Mouse (Mus musculus) v-Abl transformed pro-B cells (cell line): ENCODE results near the gene Dlst.

Source experiments
- in situ Hi-C, 2 experiments: fragments of 400-800 bp; cut with MboI; formaldehyde crosslinking; loops; one replicate each; pipeline ENCODE4 v1.15.1; 2025; ENCODE audit not compliant: unreplicated experiment in 2 of 2

Gene Dlst

DNA sequence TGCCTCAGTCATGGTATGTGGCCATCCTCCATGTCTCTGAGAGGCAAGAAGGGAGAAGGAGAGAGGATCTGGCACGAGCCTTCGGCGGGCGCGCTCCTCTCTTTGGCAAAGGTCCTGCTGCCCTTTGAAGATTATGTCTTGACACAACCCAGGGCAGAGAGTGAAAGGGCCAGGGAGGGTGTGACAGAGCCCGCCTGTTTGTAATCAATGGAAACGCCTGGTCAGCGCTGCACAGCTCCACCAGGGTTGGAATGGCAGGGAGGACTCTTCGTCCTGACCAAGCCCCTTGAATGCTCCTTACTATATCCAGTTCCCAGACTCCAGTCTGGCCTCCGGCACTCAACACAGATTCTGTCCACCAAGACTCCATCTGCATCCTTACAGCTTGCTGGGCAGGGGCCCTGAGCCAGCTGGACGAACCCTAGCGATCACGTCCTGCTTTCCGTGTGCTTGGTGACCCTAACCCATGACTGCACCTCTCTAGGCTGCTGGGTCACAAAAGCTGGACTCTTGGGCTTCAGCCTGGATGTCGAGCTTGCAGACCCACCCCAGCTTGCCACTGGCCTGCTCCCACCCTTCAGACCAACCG lies 64.5 kb downstream of the Dlst start:
- in situ Hi-C loops: loop anchor here in 1 of 2 experiments (5.0 kb wide), 1 partner anchor 37 kb away; no protein-coding TSS in a partner anchor

GRCm38 (mm10) chr12:85175926-85176845 lies 65.6 kb downstream of the Dlst start:
- in situ Hi-C loops: loop anchor here in 1 of 2 experiments (5.0 kb wide), 1 partner anchor 36 kb away; no protein-coding TSS in a partner anchor

DNA sequence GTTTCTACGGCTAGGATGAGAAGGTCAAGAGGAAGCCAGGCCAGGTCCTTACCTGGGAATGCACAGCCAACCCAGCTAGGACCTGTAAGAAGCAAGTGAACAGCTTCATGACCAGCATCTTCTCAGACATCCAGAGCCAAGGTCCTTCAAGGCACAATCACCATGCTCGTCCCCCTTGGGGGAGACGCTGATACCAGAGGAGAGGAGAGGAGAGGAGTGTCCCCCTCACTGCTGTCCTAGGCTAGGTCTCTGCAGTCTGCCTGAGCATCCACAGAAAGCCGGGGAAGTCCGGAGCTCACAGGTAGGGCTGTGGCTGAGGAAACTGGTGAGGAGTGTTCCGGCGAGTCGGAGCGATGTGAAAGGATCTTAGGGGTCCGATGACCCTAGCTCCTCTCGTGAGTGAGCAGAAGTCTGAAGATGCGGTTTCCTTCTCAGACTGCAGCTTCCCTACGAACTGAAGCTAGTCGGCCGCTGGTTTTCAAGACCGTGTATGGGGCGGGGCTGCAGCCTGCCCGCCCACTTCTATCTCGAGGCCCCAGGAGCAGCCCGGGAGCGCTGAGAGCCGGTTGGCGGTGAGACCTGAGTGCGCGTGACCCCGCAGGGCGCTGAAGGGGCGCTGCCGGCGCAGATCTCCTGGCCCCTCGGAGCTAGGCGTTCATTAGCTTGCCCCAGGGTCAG lies 66.4 kb downstream of the Dlst start:
- in situ Hi-C loops: loop anchor here in 1 of 2 experiments (5.0 kb wide), 1 partner anchor 35 kb away; no protein-coding TSS in a partner anchor

DNA sequence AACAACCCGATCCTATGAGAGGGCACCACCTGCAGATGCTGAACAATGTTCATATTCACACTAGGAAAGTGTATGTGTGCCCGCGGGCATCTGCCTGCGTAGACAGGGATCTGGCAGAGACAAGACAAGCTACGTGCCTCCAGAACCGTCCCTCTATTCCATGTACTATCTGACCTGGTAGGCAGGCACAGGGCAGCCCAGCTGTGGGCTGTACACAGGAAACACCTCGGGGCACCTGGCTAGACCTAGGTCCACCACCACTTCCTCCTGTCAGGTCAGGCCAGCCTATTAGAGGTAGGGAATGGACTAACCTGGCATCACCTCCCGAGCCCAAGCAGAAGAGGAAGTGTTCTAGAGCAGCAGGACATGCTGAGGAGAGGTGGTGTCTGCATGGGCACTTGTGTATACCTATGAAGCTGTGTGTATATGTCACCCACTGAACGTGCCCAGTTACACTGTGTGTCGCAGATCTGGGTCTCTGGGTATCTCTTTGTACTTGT lies 67.2 kb downstream of the Dlst start, which contains the start of gene Pgf:
Gene Pgf (minus strand): TSS at position 51 of the 500 bp plus-strand sequence.
- in situ Hi-C loops: loop anchor here in 1 of 2 experiments (5.0 kb wide), 1 partner anchor 35 kb away; no protein-coding TSS in a partner anchor

DNA sequence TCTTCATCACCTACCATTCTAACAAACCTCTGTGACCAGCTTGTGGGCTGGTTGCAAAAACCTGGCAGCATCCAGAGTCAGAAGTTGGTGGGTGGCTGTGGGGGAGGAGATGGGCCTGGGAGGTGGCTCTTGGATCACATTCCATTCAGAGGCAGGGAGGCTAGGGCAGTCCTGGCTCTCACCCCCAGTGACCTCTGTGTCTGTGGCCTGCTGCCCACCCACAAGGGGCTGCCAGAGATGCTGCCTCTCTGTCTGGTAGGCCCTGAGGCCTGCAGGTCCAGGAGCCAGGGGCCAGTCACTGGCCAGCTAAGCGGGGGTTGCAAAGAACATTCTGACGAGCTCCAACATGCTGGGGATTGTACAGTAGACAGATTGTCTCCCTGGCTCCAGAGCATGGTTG lies 67.7 kb downstream of the Dlst start:
- in situ Hi-C loops: loop anchor here in 1 of 2 experiments (5.0 kb wide), 1 partner anchor 34 kb away; no protein-coding TSS in a partner anchor

GRCm38 (mm10) chr12:85181475-85182344 lies 71.1 kb downstream of the Dlst start:
- in situ Hi-C loops: no loop called here

DNA sequence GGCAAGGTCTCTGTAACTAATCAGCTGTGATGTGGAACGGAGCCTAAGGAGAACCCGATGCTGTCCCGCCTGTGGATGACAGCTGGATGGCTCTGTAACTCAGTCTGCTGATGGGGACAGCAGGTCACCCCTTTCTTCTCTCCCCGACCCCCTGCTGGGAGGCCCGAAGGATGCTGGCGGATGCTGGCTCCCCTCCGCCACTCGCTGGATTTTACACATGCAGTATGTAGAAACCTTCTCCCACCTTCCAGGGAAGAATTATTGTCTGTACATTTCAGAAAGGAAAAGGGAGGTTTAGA lies 71.7 kb downstream of the Dlst start:
- in situ Hi-C loops: no loop called here

GRCm38 (mm10) chr12:85182898-85183297 lies 72.3 kb downstream of the Dlst start:
- in situ Hi-C loops: no loop called here

GRCm38 (mm10) chr12:85184118-85184517 lies 73.5 kb downstream of the Dlst start:
- in situ Hi-C loops: no loop called here
